Mouse (Mus musculus): ENCODE measurements around the gene Zfp541. TPM values are rescaled to one million over a fixed set of nuclear protein-coding genes. Genes with fewer than 3 reads are reported as not detected.

Zfp541 gene
- 0.01 TPM in 1 of 2 replicates, not detected in the other for polyA plus RNA-seq (2012)

DNA sequence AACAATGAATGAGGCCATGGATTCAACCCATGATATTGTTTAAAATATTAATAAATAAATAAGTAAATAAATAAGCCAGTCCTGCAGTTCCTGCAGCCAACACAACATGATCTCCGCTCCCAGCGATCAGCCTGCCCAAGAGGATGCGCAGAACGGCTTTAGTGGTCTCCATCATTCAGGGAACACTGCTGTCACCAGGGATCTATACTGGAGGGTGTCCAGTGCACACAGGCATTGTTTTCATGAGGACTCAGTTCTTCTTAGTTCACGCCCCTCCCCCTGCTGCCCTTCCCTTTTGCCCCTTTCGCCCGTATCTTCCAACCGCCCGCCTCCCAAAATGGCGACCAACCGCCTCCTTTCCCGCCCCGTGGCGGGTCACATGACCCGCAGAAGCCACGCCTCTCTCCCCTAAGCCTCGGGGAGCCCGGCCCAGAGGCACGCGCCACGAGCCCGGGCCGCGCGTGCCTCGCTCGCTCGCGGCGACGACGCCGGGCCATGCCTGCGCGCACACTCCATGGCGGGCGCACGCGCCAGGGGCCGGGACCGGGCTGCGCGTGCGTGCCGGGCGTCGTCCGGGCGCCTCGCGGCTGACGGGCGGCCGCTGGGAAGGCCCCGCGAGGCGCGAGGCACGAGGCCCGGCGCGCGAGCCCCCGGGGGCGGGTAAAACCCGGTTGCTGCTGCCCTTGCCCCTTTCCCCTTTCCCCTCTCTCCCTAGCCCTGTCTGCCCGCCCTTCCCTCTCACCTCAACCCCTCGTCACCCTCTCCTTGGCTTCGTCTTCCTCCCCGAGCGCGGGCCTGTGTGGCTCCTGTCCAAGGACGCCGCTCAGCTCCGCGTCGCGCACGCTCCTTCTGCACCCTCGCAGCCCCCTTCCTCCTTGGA is at the start of gene Zfp541:
Gene Zfp541 (plus strand): TSS at position 596 of the 880 bp plus-strand sequence.
- H3K4me1 ChIP-seq (ENCODE audit: control insufficient read depth) = peaks cover 3% of the 10 kb centered on the region
- TF ChIP-seq TAL1 (IDR thresholded peaks at IDR 0.05; ENCODE audit: low read length) = no peak
- no peak for TF ChIP-seq GATA1 (IDR thresholded peaks at IDR 0.05; ENCODE audit: low read length)
- peaks cover 12% of the 10 kb centered on the region for H3K9me3 ChIP-seq (ENCODE audit: control insufficient read depth, low read length)
- no peak within 1 kb of the TSS for H3K4me3 ChIP-seq (replicated peaks)
- no peaks in the 10 kb centered on the region for H3K36me3 ChIP-seq (ENCODE audit: control insufficient read depth)
- H3K27me3 ChIP-seq (ENCODE audit: control insufficient read depth) = peaks cover 47% of the 10 kb centered on the region

DNA sequence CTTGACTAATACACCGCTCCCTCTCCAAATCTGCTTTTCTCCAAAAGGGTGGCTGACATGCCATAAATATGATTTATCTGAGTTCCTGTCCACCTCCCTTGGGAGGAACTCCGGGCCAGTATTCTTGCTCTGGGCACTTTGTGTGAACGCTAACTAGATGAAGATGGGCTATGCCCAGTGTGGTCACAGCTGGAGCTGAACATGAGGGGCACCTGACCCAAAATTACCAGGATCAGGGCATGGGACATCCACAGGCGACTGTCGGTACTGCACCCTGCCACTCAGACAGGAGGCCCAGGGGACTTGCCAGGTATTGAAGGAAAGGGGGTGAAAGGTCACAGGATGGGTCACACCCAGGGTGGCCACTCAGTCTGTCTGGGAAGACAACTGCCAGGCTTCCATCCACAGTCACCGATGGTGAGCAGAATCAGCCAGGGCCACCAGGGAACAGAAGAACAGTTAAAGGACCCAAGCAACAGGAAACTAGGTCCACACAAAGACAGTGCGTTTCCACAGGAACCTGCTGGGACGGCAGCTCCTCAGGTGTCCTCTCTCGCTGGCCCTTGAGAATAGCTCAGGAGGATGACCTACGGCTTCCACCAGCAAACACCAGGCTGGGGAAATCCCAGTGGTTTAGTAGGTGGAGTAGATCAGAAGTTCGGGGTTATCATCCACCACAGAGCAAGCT is 48.9 kb upstream of the Zfp541 start:
- TF ChIP-seq GATA1 (IDR thresholded peaks at IDR 0.05; ENCODE audit: low read length) (no peak), TAL1 (IDR thresholded peaks at IDR 0.05; ENCODE audit: low read length) (no peak)
- H3K4me1 ChIP-seq (ENCODE audit: control insufficient read depth) = peaks cover 17% of the 10 kb centered on the region
- no peaks in the 10 kb centered on the region for H3K9me3 ChIP-seq (ENCODE audit: control insufficient read depth, low read length)
- H3K27me3 ChIP-seq (ENCODE audit: control insufficient read depth) = no peaks in the 10 kb centered on the region
- no peak overlapping the region for H3K4me3 ChIP-seq (replicated peaks)
- peaks cover 10% of the 10 kb centered on the region for H3K36me3 ChIP-seq (ENCODE audit: control insufficient read depth)

DNA sequence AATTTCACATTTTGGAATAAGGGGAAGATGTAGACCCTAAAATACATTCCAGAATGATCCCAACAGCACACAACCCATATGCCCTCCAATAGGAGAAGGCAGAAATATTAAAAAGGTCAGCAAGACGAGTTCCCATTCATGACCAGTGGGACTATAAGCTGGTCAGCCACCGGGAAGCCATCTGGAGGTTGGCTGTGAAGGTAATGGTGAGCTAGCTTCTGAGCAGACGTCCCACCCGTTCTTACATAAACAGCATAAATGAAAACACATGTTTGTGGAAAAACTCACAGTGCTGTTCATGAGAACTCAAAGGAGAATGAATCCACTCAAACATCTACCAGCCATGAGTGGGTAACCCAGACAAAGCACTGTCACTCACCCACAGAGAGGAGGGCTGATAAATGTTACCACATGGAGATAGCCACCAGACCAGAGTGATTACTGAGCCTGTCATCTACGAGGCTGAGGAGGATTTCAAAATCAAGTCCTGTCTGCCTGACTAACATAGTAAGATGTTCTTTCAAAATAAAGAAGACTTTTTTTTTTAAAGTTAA is 47.8 kb upstream of the Zfp541 start:
- H3K4me1 ChIP-seq (ENCODE audit: control insufficient read depth) = peaks cover 23% of the 10 kb centered on the region
- TF ChIP-seq TAL1 (IDR thresholded peaks at IDR 0.05; ENCODE audit: low read length) = no peak
- TF ChIP-seq GATA1 (IDR thresholded peaks at IDR 0.05; ENCODE audit: low read length) = no peak

GRCm38 (mm10) chr7:16014521-16015175 is 47.0 kb upstream of the Zfp541 start:
- Histone ChIP-seq H3K4me1 (ENCODE audit: control insufficient read depth) (peaks cover 24% of the 10 kb centered on the region), H3K9me3 (ENCODE audit: control insufficient read depth, low read length) (no peaks in the 10 kb centered on the region), H3K27me3 (ENCODE audit: control insufficient read depth) (no peaks in the 10 kb centered on the region), H3K4me3 (replicated peaks) (no peak overlapping the region), H3K36me3 (ENCODE audit: control insufficient read depth) (peaks cover 8% of the 10 kb centered on the region)
- TF ChIP-seq TAL1 (IDR thresholded peaks at IDR 0.05; ENCODE audit: low read length) = no peak
- no peak for TF ChIP-seq GATA1 (IDR thresholded peaks at IDR 0.05; ENCODE audit: low read length)

More for the DNA sequence above, 47.8 kb upstream of the Zfp541 start:
- Histone ChIP-seq H3K4me3 (replicated peaks) (no peak overlapping the region), H3K9me3 (ENCODE audit: control insufficient read depth, low read length) (no peaks in the 10 kb centered on the region), H3K36me3 (ENCODE audit: control insufficient read depth) (peaks cover 8% of the 10 kb centered on the region), H3K27me3 (ENCODE audit: control insufficient read depth) (no peaks in the 10 kb centered on the region)

DNA sequence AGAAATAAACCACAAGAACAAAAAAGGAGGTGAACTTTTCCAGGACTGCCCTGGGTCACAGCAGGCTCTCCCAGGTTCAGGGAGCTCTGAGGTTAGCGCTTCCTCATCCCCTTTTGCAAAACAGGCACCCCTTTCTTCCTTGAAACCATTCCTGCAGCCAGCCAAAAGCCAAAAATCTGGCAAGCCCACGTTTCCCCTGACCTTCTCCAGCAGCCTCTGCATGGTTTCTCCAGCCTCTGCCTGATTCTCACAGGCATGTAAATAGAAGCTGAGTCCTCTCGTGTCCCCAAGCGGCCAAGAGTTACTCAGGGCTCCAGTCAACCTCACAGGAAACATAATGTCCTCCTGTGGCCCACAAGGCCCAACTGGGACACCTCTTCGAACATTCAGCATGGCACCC is 46.2 kb upstream of the Zfp541 start:
- no peaks in the 10 kb centered on the region for H3K27me3 ChIP-seq (ENCODE audit: control insufficient read depth)
- peaks cover 26% of the 10 kb centered on the region for H3K4me1 ChIP-seq (ENCODE audit: control insufficient read depth)
- H3K36me3 ChIP-seq (ENCODE audit: control insufficient read depth) = peaks cover 8% of the 10 kb centered on the region

DNA sequence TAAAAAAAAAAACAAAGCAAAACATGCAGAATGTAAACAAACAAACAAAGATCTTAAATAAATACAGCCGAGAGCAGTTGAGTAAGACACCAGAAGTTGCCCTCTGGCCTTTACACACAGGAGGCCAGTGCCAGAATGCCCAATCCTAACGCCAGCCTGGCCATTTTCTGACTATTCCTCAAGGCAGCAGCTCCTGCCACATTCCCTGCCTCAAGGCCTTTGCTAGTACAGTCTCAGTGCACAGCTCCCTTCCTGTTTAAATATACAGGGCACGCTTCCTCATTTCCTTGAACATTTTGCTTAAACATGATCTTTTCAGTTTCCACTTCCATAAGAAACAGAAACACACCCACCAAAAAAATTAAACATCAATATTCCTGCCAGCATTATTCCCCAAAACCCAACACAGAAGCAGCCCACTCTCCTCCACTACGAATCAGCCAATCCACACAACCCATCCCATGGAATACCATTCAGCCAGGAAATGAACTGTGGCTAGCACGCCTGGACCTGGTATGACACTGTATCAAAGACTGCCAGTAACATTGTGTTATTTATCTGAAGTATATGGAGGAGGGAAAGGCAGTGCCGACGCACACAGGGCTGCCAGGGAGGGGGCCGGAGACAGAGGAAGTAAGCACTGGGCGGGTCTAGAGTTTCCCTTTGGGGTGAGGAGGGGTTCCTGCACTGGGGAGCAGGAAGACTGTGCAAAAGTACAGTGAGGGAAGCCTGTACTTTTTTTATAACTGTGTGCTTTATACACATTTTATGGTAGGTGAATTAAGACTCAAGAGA is 43.4 kb upstream of the Zfp541 start:
- Histone ChIP-seq H3K4me1 (ENCODE audit: control insufficient read depth) (peaks cover 11% of the 10 kb centered on the region), H3K9me3 (ENCODE audit: control insufficient read depth, low read length) (no peaks in the 10 kb centered on the region), H3K4me3 (replicated peaks) (no peak overlapping the region), H3K36me3 (ENCODE audit: control insufficient read depth) (peaks cover 2% of the 10 kb centered on the region), H3K27me3 (ENCODE audit: control insufficient read depth) (no peaks in the 10 kb centered on the region)
- no peak for TF ChIP-seq GATA1 (IDR thresholded peaks at IDR 0.05; ENCODE audit: low read length)
- TF ChIP-seq TAL1 (IDR thresholded peaks at IDR 0.05; ENCODE audit: low read length) = no peak

More for the DNA sequence above, 46.2 kb upstream of the Zfp541 start:
- no peaks in the 10 kb centered on the region for H3K9me3 ChIP-seq (ENCODE audit: control insufficient read depth, low read length)
- no peak for TF ChIP-seq TAL1 (IDR thresholded peaks at IDR 0.05; ENCODE audit: low read length)
- no peak for TF ChIP-seq GATA1 (IDR thresholded peaks at IDR 0.05; ENCODE audit: low read length)
- H3K4me3 ChIP-seq (replicated peaks) = no peak overlapping the region

GRCm38 (mm10) chr7:16019256-16020094 is 42.1 kb upstream of the Zfp541 start:
- Histone ChIP-seq H3K27me3 (ENCODE audit: control insufficient read depth) (no peaks in the 10 kb centered on the region), H3K4me1 (ENCODE audit: control insufficient read depth) (peaks cover 10% of the 10 kb centered on the region), H3K4me3 (replicated peaks) (no peak overlapping the region), H3K9me3 (ENCODE audit: control insufficient read depth, low read length) (no peaks in the 10 kb centered on the region), H3K36me3 (ENCODE audit: control insufficient read depth) (peaks cover 2% of the 10 kb centered on the region)
- no peak for TF ChIP-seq TAL1 (IDR thresholded peaks at IDR 0.05; ENCODE audit: low read length)
- no peak for TF ChIP-seq GATA1 (IDR thresholded peaks at IDR 0.05; ENCODE audit: low read length)
